ENCODE assay signal across 13 mouse cellular contexts in genomic region chr6:89035061-89035835, GRCm38 (mm10).
A peak's percentile ranks its signal among the peaks of the same experiment; 100 is the strongest.
DNase-seq lines count a peak whose midpoint lies in the region; ATAC-seq and TF ChIP-seq lines count a peak whose summit lies in the region.
"Had no signal": no experiment of that assay in that cellular context is flagged by ENCODE, and none has a peak within 500 bp of the region (broad histone marks: within the 10 kb centered on the region; RNA-seq: fewer than 3 reads in every experiment).

No protein-coding gene starts in this region.

- ATAC-seq in hindbrain, embryonic 16.5 days = peak; percentile 82
- ATAC-seq in midbrain, postnatal 0 days (ENCODE audit: low FRiP score) = peak; percentile 81
- no peak for ATAC-seq in intestine, embryonic 15.5 days

- peak overlapping the region; percentile 45 for H3K4me2 ChIP-seq in hindbrain, embryonic 16.5 days (ENCODE audit: low read length)
- peak overlapping the region; percentile 29 for H3K4me2 ChIP-seq in midbrain, postnatal 0 days (ENCODE audit: low read depth, low read length, poor library complexity, severe bottlenecking)
- no peak overlapping the region for H3K4me2 ChIP-seq in intestine, embryonic 15.5 days (replicated peaks)
- H3K4me2 ChIP-seq: embryonic facial prominence, embryonic 13.5 days; liver, embryonic 15.5 days had no signal

- H3K27me3 ChIP-seq in forebrain, embryonic 10.5 days (ENCODE audit: poor library complexity, severe bottlenecking) = peaks cover 54% of the 10 kb centered on the region
- H3K27me3 ChIP-seq in hindbrain, embryonic 16.5 days (replicated peaks; ENCODE audit: control insufficient read depth, insufficient read depth, low read length) = no peaks in the 10 kb centered on the region
- no peaks in the 10 kb centered on the region for H3K27me3 ChIP-seq in midbrain, postnatal 0 days (ENCODE audit: insufficient read depth, low read length)
- H3K27me3 ChIP-seq in thymus, adult 2 months (ENCODE audit: control insufficient read depth, insufficient read depth, low read length) = no peaks in the 10 kb centered on the region
- H3K27me3 ChIP-seq in intestine, embryonic 15.5 days (replicated peaks) = no peaks in the 10 kb centered on the region
- H3K27me3 ChIP-seq: liver, embryonic 15.5 days had no signal

- peak overlapping the region; percentile 46 for H3K9ac ChIP-seq in hindbrain, embryonic 16.5 days (ENCODE audit: low read depth, low read length)
- 0 out of 2 replicates have a peak overlapping the region, but pooled peaks have one; percentile 15 for H3K9ac ChIP-seq in midbrain, postnatal 0 days (replicated peaks; ENCODE audit: low read length, poor library complexity, severe bottlenecking)
- H3K9ac ChIP-seq in intestine, embryonic 15.5 days = no peak overlapping the region
- H3K9ac ChIP-seq: embryonic facial prominence, embryonic 13.5 days; liver, embryonic 15.5 days had no signal

- no peaks in the 10 kb centered on the region for H3K9me3 ChIP-seq in forebrain, embryonic 10.5 days
- no peaks in the 10 kb centered on the region for H3K9me3 ChIP-seq in hindbrain, embryonic 16.5 days (ENCODE audit: control insufficient read depth, low read length)
- no peaks in the 10 kb centered on the region for H3K9me3 ChIP-seq in midbrain, postnatal 0 days (ENCODE audit: low read length)
- H3K9me3 ChIP-seq in intestine, embryonic 15.5 days = no peaks in the 10 kb centered on the region
- H3K9me3 ChIP-seq: embryonic facial prominence, embryonic 13.5 days; liver, embryonic 15.5 days had no signal

- 54% methylated on average over 13 of the region's 13 CpGs for WGBS in forebrain, embryonic 10.5 days
- 23% methylated on average over 13 of the region's 13 CpGs for WGBS in hindbrain, embryonic 16.5 days
- 12% methylated on average over 13 of the region's 13 CpGs for WGBS in midbrain, postnatal 0 days
- 88% methylated on average over 13 of the region's 13 CpGs for WGBS in thymus, adult 2 months
- 54% methylated on average over 13 of the region's 13 CpGs for WGBS in intestine, embryonic 15.5 days

- DNase-seq in kidney, postnatal 4 days = peak; percentile 15 to 20
- no peak for DNase-seq in kidney, adult 11 months
- no peak for DNase-seq in forebrain, embryonic 10.5 days (ENCODE audit: extremely low spot score, low spot score)
- DNase-seq in midbrain, postnatal 0 days (ENCODE audit: low spot score) = peak; percentile 83
- no peak for DNase-seq in thymus, adult 2 months
- no peak for DNase-seq in Muller cell, postnatal 12 days (ENCODE audit: inconsistent ontology term)
- DNase-seq: adrenal gland, postnatal 10 days; thymus, postnatal 25 days had no signal

- TF ChIP-seq CTCF in midbrain, postnatal 0 days (IDR thresholded peaks at IDR 0.05) = no peak
- TF ChIP-seq CTCF in thymus, adult 2 months (IDR thresholded peaks at IDR 0.05; ENCODE audit: borderline replicate concordance, control insufficient read depth, extremely low read depth, insufficient read depth, low read length, poor library complexity) = no peak

- peak overlapping the region; percentile 64 for H3K27ac ChIP-seq in forebrain, embryonic 10.5 days
- H3K27ac ChIP-seq in hindbrain, embryonic 16.5 days (ENCODE audit: low read depth, low read length) = peak overlapping the region; percentile 76
- peak overlapping the region; percentile 93 for H3K27ac ChIP-seq in midbrain, postnatal 0 days (ENCODE audit: low read depth, low read length)
- H3K27ac ChIP-seq in thymus, adult 2 months (ENCODE audit: control insufficient read depth, insufficient read depth, low read length) = no peak overlapping the region
- no peak overlapping the region for H3K27ac ChIP-seq in intestine, embryonic 15.5 days
- H3K27ac ChIP-seq: embryonic facial prominence, embryonic 13.5 days; heart, adult 2 months; liver, embryonic 15.5 days had no signal

- H3K36me3 ChIP-seq in forebrain, embryonic 10.5 days (replicated peaks) = no peaks in the 10 kb centered on the region
- H3K36me3 ChIP-seq in hindbrain, embryonic 16.5 days (ENCODE audit: control insufficient read depth, insufficient read depth, low read length) = no peaks in the 10 kb centered on the region
- H3K36me3 ChIP-seq in midbrain, postnatal 0 days (ENCODE audit: insufficient read depth, low read length) = no peaks in the 10 kb centered on the region
- H3K36me3 ChIP-seq in thymus, adult 2 months (ENCODE audit: control insufficient read depth, insufficient read depth, low read length) = no peaks in the 10 kb centered on the region
- H3K36me3 ChIP-seq in intestine, embryonic 15.5 days = no peaks in the 10 kb centered on the region
- H3K36me3 ChIP-seq: embryonic facial prominence, embryonic 13.5 days; liver, embryonic 15.5 days had no signal

- H3K4me1 ChIP-seq in forebrain, embryonic 10.5 days = peaks cover 38% of the 10 kb centered on the region
- H3K4me1 ChIP-seq in hindbrain, embryonic 16.5 days (ENCODE audit: control insufficient read depth, insufficient read depth, low read depth, low read length) = peaks cover 18% of the 10 kb centered on the region
- H3K4me1 ChIP-seq in midbrain, postnatal 0 days (ENCODE audit: insufficient read depth, low read length) = peaks cover 26% of the 10 kb centered on the region
- H3K4me1 ChIP-seq in thymus, adult 2 months (replicated peaks; ENCODE audit: control insufficient read depth, insufficient read depth, low read length) = peaks cover 4% of the 10 kb centered on the region; the same call in 1 of the 2 replicates
- H3K4me1 ChIP-seq in intestine, embryonic 15.5 days (replicated peaks) = peaks cover 5% of the 10 kb centered on the region; the same call in 1 of the 2 replicates
- H3K4me1 ChIP-seq: embryonic facial prominence, embryonic 13.5 days; liver, embryonic 15.5 days had no signal

- peak overlapping the region; percentile 20; the same call in 1 of the 2 replicates for H3K4me3 ChIP-seq in forebrain, embryonic 10.5 days
- no peak overlapping the region for H3K4me3 ChIP-seq in hindbrain, embryonic 16.5 days (ENCODE audit: low read length)
- no peak overlapping the region for H3K4me3 ChIP-seq in midbrain, postnatal 0 days (ENCODE audit: low read depth, low read length)
- H3K4me3 ChIP-seq in thymus, adult 2 months (ENCODE audit: control insufficient read depth, insufficient read depth, low read length) = no peak overlapping the region
- no peak overlapping the region for H3K4me3 ChIP-seq in intestine, embryonic 15.5 days (replicated peaks)
- H3K4me3 ChIP-seq: embryonic facial prominence, embryonic 13.5 days; heart, adult 2 months; liver, embryonic 15.5 days had no signal

- no peak for TF ChIP-seq POLR2A in thymus, adult 2 months (IDR thresholded peaks at IDR 0.05; ENCODE audit: control insufficient read depth, extremely low read depth, insufficient read depth, low read length, poor library complexity)

Comparison
In these comparisons a context has a peak if more than half of its experiments do, and no peak if none do; other contexts are left out.
1. DNase-seq: peak in kidney, postnatal 4 days (2 of 2) and midbrain, postnatal 0 days (single experiment); none in kidney, adult 11 months (single experiment), forebrain, embryonic 10.5 days (single experiment), thymus, adult 2 months (single experiment) and Muller cell, postnatal 12 days (single experiment).
2. H3K27ac ChIP-seq: peak in forebrain, embryonic 10.5 days (single experiment), hindbrain, embryonic 16.5 days (single experiment) and midbrain, postnatal 0 days (single experiment); none in thymus, adult 2 months (single experiment) and intestine, embryonic 15.5 days (single experiment).